Mouse (Mus musculus) ES-Bruce4 (cell line): Measurements from ENCODE around the gene Grb10.

Experiments used
- CTCF ChIP-seq: IDR thresholded peaks from one replicate; pipeline ENCODE4 v1.8.1; 2011; ENCODE audit warnings: low read depth, low read length
- POLR2A ChIP-seq: IDR thresholded peaks from one replicate; pipeline ENCODE4 v1.8.1; 2011; ENCODE audit warnings: low read length; ENCODE audit not compliant: insufficient read depth

GRCm38 (mm10) chr11:11955783-11956182, 82.7 kb downstream of the Grb10 start:
- no peak for TF ChIP-seq CTCF
- TF ChIP-seq POLR2A = no peak
